Mouse (Mus musculus): ENCODE data around the gene Lcn6.
"Not testable (repeated sequence)": the region's sequence is repeated elsewhere in the genome, so short reads cannot be mapped to it uniquely, and the experiment has no call there.

- TF ChIP-seq CTCF, EP300 (IDR thresholded peaks at IDR 0.05; ENCODE audit: low read depth): not testable (repeated sequence)
Observed at GRCm38 (mm10) chr2:25709056-25709455, 32.5 kb downstream of the Lcn6 start.
